23 mouse cellular contexts compared by ENCODE assay signal in genomic region chr5:76839786-76840185, GRCm38 (mm10).
A peak's percentile ranks its signal among the peaks of the same experiment; 100 is the strongest.
DNase-seq lines count a peak whose midpoint lies in the region.
"Had no signal": no experiment of that assay in that cellular context is flagged by ENCODE, and none has a peak within 500 bp of the region (broad histone marks: within the 10 kb centered on the region; RNA-seq: fewer than 3 reads in every experiment).

No protein-coding gene starts in this region.

- DNase-seq in adrenal gland, adult (ENCODE audit: inconsistent age in 2 of 2, low spot score in 1 of 2), result peak; percentile 59 to 60
- no peak for DNase-seq in adrenal gland, adult 18-20 months (ENCODE audit: low spot score in 2 of 2)
- DNase-seq in adrenal gland, postnatal 10 days, result peak; percentile 54
- no peak for DNase-seq in adrenal gland, postnatal 4 days (ENCODE audit: low spot score in 2 of 2)
- peak; percentile 64 for DNase-seq in adrenal gland, postnatal 14 days
- peak; percentile 36 to 74 for DNase-seq in adrenal gland, postnatal 36 days
- DNase-seq in midbrain, embryonic 10.5 days (ENCODE audit: low spot score), result no peak
- no peak for DNase-seq in cerebellum, postnatal 4 days (ENCODE audit: low spot score in 2 of 2)
- DNase-seq: B cell, adult 2 months; cerebellum, adult 11 months; cerebellum, adult 18-20 months; cerebellum, adult 8-10 months; cerebellum, adult 9-11 months; cerebellum, postnatal 14 days; cerebellum, postnatal 36 days; forebrain, postnatal 0 days had no signal

- no peaks in the 10 kb centered on the region for H3K27me3 ChIP-seq in midbrain, embryonic 10.5 days (ENCODE audit: low read depth, poor library complexity, severe bottlenecking)
- H3K27me3 ChIP-seq: CH12.LX; embryonic facial prominence, embryonic 12.5 days; forebrain, embryonic 13.5 days; forebrain, embryonic 15.5 days; Patski had no signal

- WGBS in midbrain, embryonic 10.5 days, result 88% methylated on average over 6 of the region's 6 CpGs

- H3K9me3 ChIP-seq in midbrain, embryonic 10.5 days (replicated peaks), result no peaks in the 10 kb centered on the region
- H3K9me3 ChIP-seq: embryonic facial prominence, embryonic 10.5 days; embryonic facial prominence, embryonic 12.5 days; forebrain, embryonic 13.5 days; forebrain, embryonic 15.5 days; G1E had no signal

- H3K4me1 ChIP-seq in midbrain, embryonic 10.5 days, result no peaks in the 10 kb centered on the region; the same call in none of the 2 replicates
- H3K4me1 ChIP-seq: embryonic facial prominence, embryonic 12.5 days had no signal

- H3K4me3 ChIP-seq in midbrain, embryonic 10.5 days, result no peak overlapping the region
- H3K4me3 ChIP-seq: embryonic facial prominence, embryonic 10.5 days; embryonic facial prominence, embryonic 12.5 days; forebrain, embryonic 13.5 days; forebrain, embryonic 15.5 days had no signal

- H3K27ac ChIP-seq in midbrain, embryonic 10.5 days (replicated peaks), result no peak overlapping the region
- H3K27ac ChIP-seq: embryonic facial prominence, embryonic 10.5 days; embryonic facial prominence, embryonic 12.5 days; forebrain, embryonic 13.5 days; forebrain, embryonic 15.5 days had no signal

- peaks cover 14% of the 10 kb centered on the region; the same call in 1 of the 2 replicates for H3K36me3 ChIP-seq in midbrain, embryonic 10.5 days
- H3K36me3 ChIP-seq: embryonic facial prominence, embryonic 12.5 days had no signal

Comparison
In these comparisons a context has a peak if more than half of its experiments do, and no peak if none do; other contexts are left out.
1. DNase-seq: peak in adrenal gland, adult (2 of 2), adrenal gland, postnatal 10 days (single experiment), adrenal gland, postnatal 14 days (single experiment) and adrenal gland, postnatal 36 days (2 of 2); none in adrenal gland, adult 18-20 months (0 of 2), adrenal gland, postnatal 4 days (0 of 2), midbrain, embryonic 10.5 days (single experiment) and cerebellum, postnatal 4 days (0 of 2).